Mouse (Mus musculus) liver, embryonic 15.5 days (tissue): ENCODE measurements around the gene Prickle2. TPM values are rescaled to one million over a fixed set of nuclear protein-coding genes. Genes with fewer than 3 reads are reported as not detected.

Source experiments
- ATAC-seq: fragments of 200-750 bp; cut with Nextera tagmentation; 2 replicates; pipeline ENCODE4 v1.8.0; 2017; ENCODE audit warnings: moderate number of reproducible peaks, mild to moderate bottlenecking, moderate library complexity; ENCODE audit not compliant: insufficient read depth
- H3K27ac ChIP-seq: fragments of 300-500 bp; sonication (generic); replicated peaks from 2 replicates; pipeline ENCODE4 v1.5.1; 2015; ENCODE audit warnings: mild to moderate bottlenecking, inconsistent platforms
- H3K27me3 ChIP-seq: fragments of 300-500 bp; sonication (generic); 2 replicates; pipeline ENCODE4 v1.6.1; 2015; ENCODE audit warnings: mild to moderate bottlenecking, inconsistent platforms
- H3K36me3 ChIP-seq: fragments of 300-500 bp; sonication (generic); replicated peaks from 2 replicates; pipeline ENCODE4 v1.6.1; 2015; ENCODE audit warnings: moderate library complexity, mild to moderate bottlenecking, inconsistent platforms
- H3K4me1 ChIP-seq: fragments of 300-500 bp; sonication (generic); replicated peaks from 2 replicates; pipeline ENCODE4 v1.6.1; 2015; ENCODE audit warnings: inconsistent platforms
- H3K4me2 ChIP-seq: fragments of 300-500 bp; sonication (generic); 2 replicates; pipeline ENCODE4 v1.6.1; 2015; ENCODE audit warnings: moderate library complexity, mild to moderate bottlenecking, inconsistent platforms
- H3K4me3 ChIP-seq: fragments of 300-500 bp; sonication (generic); replicated peaks from 2 replicates; pipeline ENCODE4 v1.5.1; 2015; ENCODE audit warnings: mild to moderate bottlenecking, inconsistent platforms
- H3K9ac ChIP-seq: fragments of 300-500 bp; sonication (generic); 2 replicates; pipeline ENCODE4 v1.6.1; 2015; ENCODE audit warnings: moderate library complexity, mild to moderate bottlenecking, inconsistent platforms
- H3K9me3 ChIP-seq: fragments of 300-500 bp; sonication (generic); replicated peaks from 2 replicates; pipeline ENCODE4 v1.6.1; 2016; ENCODE audit warnings: inconsistent platforms
- WGBS: fragments of 180-500 bp; shearing (Covaris S2); methylation state at CpG from one replicate; pipeline ENCODE4 v1.1.7; 2015; ENCODE audit warnings: mixed read lengths; ENCODE audit not compliant: insufficient replicate concordance; 5-methylcytosine and 5-hydroxymethylcytosine counted together
- polyA plus RNA-seq: library from polyadenylated mRNA; unstranded; fragments of >200 nt; fragmentation: Nextera tagmentation; extraction: Ambion mirVana; gene quantifications from 2 replicates; pipeline ENCODE4 v1.2.1, GENCODE M21; 2015

Prickle2 gene
- polyA plus RNA-seq, 1 experiment from 2014 or later, result 0.33 TPM

DNA sequence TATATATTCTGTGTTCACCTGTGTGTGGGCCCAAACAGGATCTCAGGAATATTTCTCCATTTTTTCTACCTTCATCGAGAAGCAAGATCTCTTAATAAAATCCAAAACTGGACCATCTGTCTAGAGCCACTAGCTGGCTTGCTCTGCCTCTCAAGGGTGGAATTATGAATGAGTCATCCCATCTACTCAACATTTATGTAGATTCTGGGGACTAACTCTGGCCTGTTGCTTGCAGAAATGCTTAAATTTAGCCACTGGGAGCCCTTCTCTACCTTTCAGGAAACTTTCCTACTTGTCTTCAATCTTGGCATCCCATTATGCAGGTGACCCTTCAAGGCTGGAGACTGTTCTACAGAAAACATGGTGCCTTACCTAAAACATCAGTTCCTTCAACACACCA is 194.0 kb downstream of the Prickle2 start:
- Histone ChIP-seq H3K36me3 (no peaks in the 10 kb centered on the region), H3K4me3 (no peak overlapping the region), H3K4me1 (no peaks in the 10 kb centered on the region), H3K9me3 (no peaks in the 10 kb centered on the region), H3K27ac (no peak overlapping the region), H3K4me2 (no peak overlapping the region), H3K27me3 (no peaks in the 10 kb centered on the region), H3K9ac (no peak overlapping the region)
- no peak for ATAC-seq
- WGBS, result 69% methylated on average over 1 of the region's 1 CpGs

DNA sequence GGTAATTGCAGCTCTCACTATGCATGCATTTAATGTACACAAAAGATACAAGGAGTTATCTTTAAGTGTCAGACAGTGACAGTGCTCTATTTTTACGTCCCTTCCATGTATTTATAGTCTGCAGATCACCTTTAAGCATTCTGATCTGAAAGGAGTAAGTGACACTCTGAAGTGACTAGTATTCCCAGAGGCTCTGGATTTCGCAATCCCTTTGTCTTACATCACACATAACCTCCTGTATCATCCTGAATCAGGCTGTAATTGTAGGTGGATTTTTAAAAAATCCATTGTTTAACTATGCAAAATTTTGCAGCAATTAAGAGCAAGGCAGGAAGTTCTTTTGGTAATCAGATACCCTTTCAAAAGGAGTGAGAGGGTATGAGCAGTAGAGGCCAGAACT is 196.2 kb downstream of the Prickle2 start:
- H3K4me3 ChIP-seq, result no peak overlapping the region
- no peaks in the 10 kb centered on the region for H3K36me3 ChIP-seq
- no peak overlapping the region for H3K4me2 ChIP-seq
- no peak overlapping the region for H3K9ac ChIP-seq
- no peak for ATAC-seq
- WGBS, result 41% methylated on average over 2 of the region's 2 CpGs
- H3K27me3 ChIP-seq, result no peaks in the 10 kb centered on the region
- no peaks in the 10 kb centered on the region for H3K9me3 ChIP-seq
- no peak overlapping the region for H3K27ac ChIP-seq
- no peaks in the 10 kb centered on the region for H3K4me1 ChIP-seq

- Histone ChIP-seq H3K27ac (no peak overlapping the region), H3K36me3 (no peaks in the 10 kb centered on the region), H3K4me1 (no peaks in the 10 kb centered on the region), H3K9ac (no peak overlapping the region), H3K4me3 (no peak overlapping the region), H3K4me2 (no peak overlapping the region), H3K9me3 (no peaks in the 10 kb centered on the region), H3K27me3 (no peaks in the 10 kb centered on the region)
- ATAC-seq, result no peak
- WGBS, result 58% methylated on average over 3 of the region's 3 CpGs
Measured at GRCm38 (mm10) chr6:92506276-92506675, 199.7 kb downstream of the Prickle2 start.

- Histone ChIP-seq H3K9ac (no peak overlapping the region), H3K27me3 (no peaks in the 10 kb centered on the region), H3K9me3 (no peaks in the 10 kb centered on the region), H3K36me3 (no peaks in the 10 kb centered on the region), H3K4me1 (no peaks in the 10 kb centered on the region), H3K4me2 (no peak overlapping the region), H3K27ac (no peak overlapping the region), H3K4me3 (no peak overlapping the region)
- no peak for ATAC-seq
- 62% methylated on average over 4 of the region's 4 CpGs for WGBS
Measured at GRCm38 (mm10) chr6:92499449-92499848, 206.5 kb downstream of the Prickle2 start.

DNA sequence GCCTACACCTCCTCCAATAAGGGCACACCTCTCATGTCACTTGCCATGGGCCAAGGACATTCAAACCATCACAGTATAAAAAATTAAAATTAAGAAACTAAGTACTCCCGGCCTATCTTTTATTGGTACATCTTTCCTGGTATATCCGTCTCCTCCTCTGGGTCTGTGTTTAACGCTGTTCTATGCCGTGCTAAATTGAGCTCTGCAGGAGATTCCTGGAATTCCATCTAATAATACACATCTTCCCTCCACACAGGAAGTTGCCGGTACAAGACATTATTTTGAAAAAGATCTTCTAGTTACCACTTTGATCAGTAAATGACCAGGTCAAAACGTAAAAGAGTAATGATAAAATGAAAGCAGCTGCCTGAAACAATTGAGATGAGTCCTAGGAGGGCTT is 207.4 kb downstream of the Prickle2 start:
- H3K9ac ChIP-seq, result no peak overlapping the region
- no peak for ATAC-seq
- no peaks in the 10 kb centered on the region for H3K9me3 ChIP-seq
- no peaks in the 10 kb centered on the region for H3K4me1 ChIP-seq
- H3K4me2 ChIP-seq, result no peak overlapping the region
- WGBS, result 54% methylated on average over 6 of the region's 6 CpGs
- H3K27ac ChIP-seq, result no peak overlapping the region
- H3K27me3 ChIP-seq, result no peaks in the 10 kb centered on the region
- H3K4me3 ChIP-seq, result no peak overlapping the region
- no peaks in the 10 kb centered on the region for H3K36me3 ChIP-seq

GRCm38 (mm10) chr6:92497279-92497678 is 208.7 kb downstream of the Prickle2 start:
- no peak overlapping the region for H3K27ac ChIP-seq
- H3K36me3 ChIP-seq, result no peaks in the 10 kb centered on the region
- ATAC-seq, result no peak
- WGBS, result 42% methylated on average over 4 of the region's 4 CpGs
- H3K4me2 ChIP-seq, result no peak overlapping the region
- no peak overlapping the region for H3K9ac ChIP-seq
- H3K9me3 ChIP-seq, result no peaks in the 10 kb centered on the region
- no peaks in the 10 kb centered on the region for H3K27me3 ChIP-seq
- no peak overlapping the region for H3K4me3 ChIP-seq
- H3K4me1 ChIP-seq, result no peaks in the 10 kb centered on the region

- H3K36me3 ChIP-seq, result no peaks in the 10 kb centered on the region
- no peak overlapping the region for H3K9ac ChIP-seq
- H3K4me1 ChIP-seq, result no peaks in the 10 kb centered on the region
- no peak overlapping the region for H3K4me3 ChIP-seq
- no peak for ATAC-seq
- no peak overlapping the region for H3K4me2 ChIP-seq
- WGBS, result 42% methylated on average over 3 of the region's 3 CpGs
- no peak overlapping the region for H3K27ac ChIP-seq
- no peaks in the 10 kb centered on the region for H3K27me3 ChIP-seq
- H3K9me3 ChIP-seq, result no peaks in the 10 kb centered on the region
Measured at GRCm38 (mm10) chr6:92495500-92495899, 210.5 kb downstream of the Prickle2 start.

GRCm38 (mm10) chr6:92481690-92481956 is 224.3 kb downstream of the Prickle2 start:
- Histone ChIP-seq H3K4me1 (no peaks in the 10 kb centered on the region), H3K9ac (no peak overlapping the region), H3K27me3 (peaks cover 18% of the 10 kb centered on the region), H3K36me3 (no peaks in the 10 kb centered on the region), H3K9me3 (no peaks in the 10 kb centered on the region), H3K27ac (no peak overlapping the region), H3K4me3 (no peak overlapping the region), H3K4me2 (no peak overlapping the region)
- no peak for ATAC-seq
- WGBS, result 12% methylated on average over 1 of the region's 1 CpGs

DNA sequence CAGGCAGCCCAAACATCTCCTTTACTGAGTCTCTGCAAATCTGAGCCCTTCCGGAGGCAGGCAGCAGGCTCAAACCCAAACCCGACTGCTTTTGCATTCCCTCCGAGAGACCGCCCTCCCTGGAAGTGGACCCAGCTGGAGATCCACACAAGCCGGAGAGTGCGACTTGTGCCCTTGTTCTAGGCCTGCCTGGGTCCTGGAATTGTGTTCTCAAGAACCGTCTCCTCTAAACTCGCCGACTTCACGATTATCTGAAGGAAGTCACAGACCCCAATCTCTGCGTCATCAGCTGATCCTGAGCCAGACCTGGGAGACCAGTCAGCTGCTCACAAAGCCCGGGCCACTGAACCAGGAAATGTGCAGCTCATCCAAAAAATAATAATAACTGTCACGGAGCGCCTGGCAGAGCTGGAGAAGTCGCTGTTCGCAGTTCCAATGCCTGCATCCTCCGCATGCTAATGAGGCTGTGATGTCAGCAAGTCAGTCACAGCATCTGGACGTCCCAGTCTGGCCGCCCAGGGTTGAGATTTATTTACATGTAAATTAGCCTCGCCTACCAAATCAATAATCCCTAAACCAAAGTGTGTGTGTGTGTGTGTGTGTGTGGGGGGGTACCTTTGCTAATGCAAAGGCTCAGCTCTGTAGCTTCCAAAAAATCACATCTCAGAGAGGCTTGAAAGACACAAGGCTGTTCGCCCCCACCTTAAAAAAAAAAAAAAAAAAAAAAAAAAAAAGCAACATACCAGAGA is 224.8 kb downstream of the Prickle2 start:
- Histone ChIP-seq H3K4me2 (peak overlapping the region; percentile 35), H3K27ac (0 out of 2 replicates have a peak overlapping the region, but pooled peaks have one; percentile 19), H3K4me3 (peak overlapping the region; percentile 18), H3K9me3 (no peaks in the 10 kb centered on the region), H3K36me3 (no peaks in the 10 kb centered on the region), H3K27me3 (peaks cover 18% of the 10 kb centered on the region), H3K9ac (no peak overlapping the region), H3K4me1 (no peaks in the 10 kb centered on the region)
- 2% methylated on average over 21 of the region's 21 CpGs for WGBS
- ATAC-seq, result no peak

DNA sequence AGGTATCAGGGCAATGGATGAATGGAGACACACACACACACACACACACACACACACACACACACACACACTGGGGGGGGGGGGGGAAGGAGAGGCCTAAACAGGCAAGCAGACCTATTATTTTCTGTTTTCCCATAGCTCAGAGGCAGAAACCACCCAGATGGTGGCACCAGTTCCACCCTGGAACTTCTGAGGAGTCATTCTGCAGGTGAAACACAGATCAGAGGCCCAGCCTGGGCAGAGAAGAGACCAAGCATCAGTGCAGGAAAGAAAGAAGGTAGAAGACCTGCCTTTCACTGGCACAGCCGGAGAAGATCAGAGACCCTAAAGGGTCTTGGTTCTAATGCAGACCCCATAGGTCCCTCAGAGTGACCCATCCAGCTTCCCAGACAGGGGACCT is 227.3 kb downstream of the Prickle2 start:
- Histone ChIP-seq H3K4me1 (no peaks in the 10 kb centered on the region), H3K9me3 (no peaks in the 10 kb centered on the region), H3K36me3 (no peaks in the 10 kb centered on the region), H3K4me2 (no peak overlapping the region), H3K27ac (no peak overlapping the region), H3K4me3 (no peak overlapping the region), H3K9ac (no peak overlapping the region), H3K27me3 (peaks cover 18% of the 10 kb centered on the region)
- ATAC-seq, result no peak
- 43% methylated on average over 1 of the region's 1 CpGs for WGBS

DNA sequence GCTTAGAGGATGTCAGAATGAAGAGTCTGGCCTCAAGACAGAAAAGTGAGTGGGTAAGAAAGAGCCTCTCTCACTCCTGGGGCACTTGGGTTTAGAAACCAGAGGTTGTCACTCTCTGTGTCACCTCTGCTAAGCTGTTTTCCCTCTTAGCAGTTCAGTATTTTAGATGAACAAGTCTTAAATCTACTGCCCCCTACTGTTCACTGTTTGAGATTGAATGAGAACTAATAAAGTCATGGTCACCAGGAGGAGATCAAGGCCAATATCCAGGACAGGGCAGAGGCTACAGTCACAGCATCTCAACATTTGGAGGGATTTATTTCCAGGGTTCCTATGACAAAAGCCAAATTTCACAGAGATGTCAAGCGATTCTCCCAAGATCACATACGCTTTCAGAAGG is 228.3 kb downstream of the Prickle2 start:
- H3K27me3 ChIP-seq, result peaks cover 18% of the 10 kb centered on the region
- no peak for ATAC-seq
- no peak overlapping the region for H3K27ac ChIP-seq
- H3K4me1 ChIP-seq, result no peaks in the 10 kb centered on the region
- H3K36me3 ChIP-seq, result no peaks in the 10 kb centered on the region
- no peak overlapping the region for H3K4me2 ChIP-seq
- H3K4me3 ChIP-seq, result no peak overlapping the region
- H3K9ac ChIP-seq, result no peak overlapping the region
- 68% methylated on average over 2 of the region's 2 CpGs for WGBS
- no peaks in the 10 kb centered on the region for H3K9me3 ChIP-seq

DNA sequence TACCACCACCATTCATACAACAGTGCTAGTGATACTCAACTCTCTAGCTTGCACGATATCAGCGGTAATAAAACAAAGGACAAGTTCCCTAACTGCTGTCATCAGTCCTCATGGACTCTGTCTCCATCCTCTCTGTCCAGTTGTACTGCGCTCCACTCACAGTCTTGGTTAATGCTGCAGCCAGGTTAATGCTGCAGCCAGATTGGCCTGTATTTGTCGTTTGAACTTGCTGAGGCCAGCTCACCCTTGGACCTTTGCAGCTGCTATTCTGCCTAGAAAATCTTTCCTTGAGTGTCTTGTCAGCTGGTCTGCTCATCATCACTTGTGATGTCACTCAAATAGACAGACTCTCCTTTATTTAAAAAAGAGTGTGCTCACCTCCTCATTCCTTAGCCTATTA is 236.5 kb downstream of the Prickle2 start:
- no peaks in the 10 kb centered on the region for H3K9me3 ChIP-seq
- H3K27ac ChIP-seq, result no peak overlapping the region
- no peaks in the 10 kb centered on the region for H3K36me3 ChIP-seq
- no peak for ATAC-seq
- H3K4me1 ChIP-seq, result 0 out of 2 replicates have a peak, but pooled peaks cover 3% of the 10 kb centered on the region
- no peak overlapping the region for H3K4me3 ChIP-seq
- H3K4me2 ChIP-seq, result no peak overlapping the region
- no peak overlapping the region for H3K9ac ChIP-seq
- 62% methylated on average over 4 of the region's 4 CpGs for WGBS
- no peaks in the 10 kb centered on the region for H3K27me3 ChIP-seq
